Mouse (Mus musculus) embryo, embryonic 9.5 days (tissue): ENCODE measurements around the gene Vav2.

ENCODE experiments used
- DNase-seq: peaks from one replicate; pipeline ENCODE4 v3.0.0-alpha.2; 2017; ENCODE audit errors: extremely low spot score

Gene Vav2

GRCm38 (mm10) chr2:27426855-27427457 is at the start of gene Vav2:
Vav2 (minus strand) TSS chr2:27427033.
- DNase-seq, result peak; percentile 97

GRCm38 (mm10) chr2:27475495-27476302 is 48.9 kb upstream of the Vav2 start:
- peak; percentile 90 for DNase-seq

- no peak for DNase-seq
Measured at GRCm38 (mm10) chr2:27474621-27475484, 48.0 kb upstream of the Vav2 start.

GRCm38 (mm10) chr2:27473911-27474310 is 47.1 kb upstream of the Vav2 start:
- DNase-seq, result no peak

- no peak for DNase-seq
Measured at GRCm38 (mm10) chr2:27473061-27473765, 46.4 kb upstream of the Vav2 start.

GRCm38 (mm10) chr2:27471170-27471584 is 44.3 kb upstream of the Vav2 start:
- DNase-seq, result no peak

GRCm38 (mm10) chr2:27470535-27470934 is 43.7 kb upstream of the Vav2 start:
- DNase-seq, result no peak

GRCm38 (mm10) chr2:27469991-27470355 is 43.1 kb upstream of the Vav2 start:
- DNase-seq, result no peak

- no peak for DNase-seq
Measured at GRCm38 (mm10) chr2:27469292-27469990, 42.6 kb upstream of the Vav2 start.

- DNase-seq, result no peak
Measured at GRCm38 (mm10) chr2:27462901-27463300, 36.1 kb upstream of the Vav2 start.

GRCm38 (mm10) chr2:27461881-27462660 is 35.2 kb upstream of the Vav2 start:
- DNase-seq, result no peak

GRCm38 (mm10) chr2:27460651-27461050 is 33.8 kb upstream of the Vav2 start:
- no peak for DNase-seq

- no peak for DNase-seq
Measured at GRCm38 (mm10) chr2:27460163-27460562, 33.3 kb upstream of the Vav2 start.

- DNase-seq, result no peak
Measured at GRCm38 (mm10) chr2:27459735-27460134, 32.9 kb upstream of the Vav2 start.

- no peak for DNase-seq
Measured at GRCm38 (mm10) chr2:27450226-27450625, 23.4 kb upstream of the Vav2 start.

GRCm38 (mm10) chr2:27447782-27448181 is 20.9 kb upstream of the Vav2 start:
- no peak for DNase-seq

GRCm38 (mm10) chr2:27446812-27447211 is 20.0 kb upstream of the Vav2 start:
- no peak for DNase-seq

- DNase-seq, result no peak
Measured at GRCm38 (mm10) chr2:27445910-27446309, 19.1 kb upstream of the Vav2 start.

GRCm38 (mm10) chr2:27443450-27443708 is 16.5 kb upstream of the Vav2 start:
- DNase-seq, result no peak

GRCm38 (mm10) chr2:27442708-27443449 is 16.0 kb upstream of the Vav2 start:
- no peak for DNase-seq
